In the genomic region with DNA sequence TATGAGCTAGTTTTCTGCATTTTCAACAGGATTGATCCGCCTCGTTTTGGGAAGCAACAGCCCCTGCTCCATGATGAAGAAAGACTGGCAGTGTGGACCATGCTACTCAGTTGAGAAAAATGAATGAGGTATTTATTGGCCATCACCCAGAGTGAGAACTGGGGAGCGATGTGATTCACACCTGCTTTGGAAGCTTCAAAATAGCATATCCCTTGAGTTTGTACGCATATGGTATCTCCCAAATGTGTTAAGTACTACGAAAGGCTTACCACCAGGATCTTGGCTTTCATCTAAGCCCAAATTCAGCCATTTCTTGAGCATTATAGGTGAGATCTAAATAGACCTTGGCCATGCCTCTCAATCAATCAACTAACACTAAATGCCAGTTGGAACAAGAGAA, we compare ENCODE assay signal across 15 mouse cellular contexts. TPM values are rescaled to one million over a fixed set of nuclear protein-coding genes. Genes with fewer than 3 reads are reported as not detected.
"Had no signal": no experiment of that assay in that cellular context is flagged by ENCODE, and none has a peak within 500 bp of the region (broad histone marks: within the 10 kb centered on the region; RNA-seq: fewer than 3 reads in every experiment).

No protein-coding gene starts in this region.

- DNase-seq: kidney, adult 18-20 months; kidney, postnatal 14 days; liver; lung, adult 18-20 months; lung, postnatal 36 days; midbrain, embryonic 14.5 days; spleen, adult 18-20 months; thymus, adult 18-20 months; thymus, postnatal 14 days had no signal

- H3K4me2 ChIP-seq: kidney, embryonic 15.5 days; neural tube, embryonic 12.5 days had no signal

- H3K9ac ChIP-seq: kidney, embryonic 15.5 days; liver, embryonic 14.5 days; neural tube, embryonic 12.5 days had no signal

- H3K36me3 ChIP-seq: kidney, embryonic 15.5 days; neural tube, embryonic 12.5 days had no signal

- H3K9me3 ChIP-seq: kidney, embryonic 15.5 days; neural tube, embryonic 12.5 days had no signal

- H3K27ac ChIP-seq: kidney, embryonic 15.5 days; left cerebral cortex, adult 2 months; liver, embryonic 14.5 days; neural tube, embryonic 12.5 days had no signal

- H3K4me3 ChIP-seq: kidney, embryonic 15.5 days; left cerebral cortex, adult 2 months; neural tube, embryonic 12.5 days had no signal

- H3K27me3 ChIP-seq: kidney, embryonic 15.5 days; neural tube, embryonic 12.5 days had no signal

RNA-seq across cellular contexts. Expression of a gene that starts 55.5 kb away (rescaled TPM):
- total RNA-seq: monocyte, adult 5-6 weeks; neutrophil, adult 5-6 weeks had no signal
